Mouse (Mus musculus): ENCODE data around the gene Fbxo27. TPM values are rescaled to one million over a fixed set of nuclear protein-coding genes. Genes with fewer than 3 reads are reported as not detected.
"Not testable (repeated sequence)": the region's sequence is repeated elsewhere in the genome, so short reads cannot be mapped to it uniquely, and the experiment has no call there.

Fbxo27 gene
- 1.3 and 1.9 TPM in 2 replicates for total RNA-seq (2021)
- long read RNA-seq, result 0 reads

DNA sequence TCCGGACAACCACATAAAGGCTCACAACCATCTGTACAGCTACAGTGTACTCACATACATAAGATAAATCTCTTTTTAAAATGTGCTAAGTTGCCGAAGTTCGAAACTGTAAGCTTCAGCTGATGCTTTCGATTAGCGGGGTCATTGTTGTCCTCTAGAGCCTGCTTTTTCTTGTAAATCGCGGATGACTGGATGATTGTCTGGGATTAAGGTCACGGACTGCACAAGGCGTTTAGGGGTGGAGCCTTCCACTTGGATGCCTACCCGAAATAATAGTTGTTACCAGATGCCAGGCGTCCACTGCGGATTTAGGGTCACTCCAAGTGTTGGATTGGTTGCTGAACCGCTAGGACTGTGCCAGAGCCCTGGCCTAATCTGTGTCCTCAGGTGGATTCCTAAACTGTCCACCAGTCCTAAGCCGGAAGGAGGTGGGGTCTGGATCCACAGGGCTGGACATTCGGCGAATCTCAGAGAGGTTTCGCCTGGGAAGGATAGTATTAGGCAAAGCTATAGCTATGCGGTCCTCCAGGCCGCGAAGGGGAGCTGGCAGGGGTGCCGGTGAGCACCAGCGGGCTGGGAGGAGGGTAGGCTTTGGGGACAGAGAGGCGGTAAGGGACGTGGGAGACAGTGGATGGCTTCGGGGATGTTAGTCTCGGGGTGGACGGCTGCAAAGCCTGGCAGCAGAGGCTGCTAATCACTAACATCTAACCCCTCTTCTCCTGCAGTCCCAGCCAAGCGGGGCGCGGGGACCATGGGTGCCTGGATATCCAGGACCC, at the start of gene Fbxo27:
Gene Fbxo27 (plus strand): TSS at position 305 of the 776 bp plus-strand sequence.
- DNase-seq, result peak; percentile 18

DNA sequence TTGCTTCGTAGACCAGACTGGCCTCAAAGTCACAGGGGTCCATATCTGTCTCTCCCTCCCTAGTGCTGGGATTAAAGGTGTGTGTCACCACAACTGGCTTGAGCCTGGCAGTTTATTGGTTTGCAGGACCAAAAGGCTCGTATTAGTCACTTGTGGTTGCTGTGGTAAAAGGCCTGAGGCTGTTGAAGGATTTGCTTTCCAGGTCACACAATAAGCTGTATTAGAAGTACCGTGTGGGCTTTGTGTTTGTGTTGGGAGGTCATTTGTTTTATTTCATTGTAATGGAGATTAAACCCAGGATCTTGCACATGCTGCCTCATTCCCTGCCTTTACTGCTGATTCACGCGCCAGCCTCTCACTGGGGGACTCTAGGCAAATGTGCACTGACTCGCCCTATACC, 47.3 kb upstream of the Fbxo27 start:
- no peak for DNase-seq

DNA sequence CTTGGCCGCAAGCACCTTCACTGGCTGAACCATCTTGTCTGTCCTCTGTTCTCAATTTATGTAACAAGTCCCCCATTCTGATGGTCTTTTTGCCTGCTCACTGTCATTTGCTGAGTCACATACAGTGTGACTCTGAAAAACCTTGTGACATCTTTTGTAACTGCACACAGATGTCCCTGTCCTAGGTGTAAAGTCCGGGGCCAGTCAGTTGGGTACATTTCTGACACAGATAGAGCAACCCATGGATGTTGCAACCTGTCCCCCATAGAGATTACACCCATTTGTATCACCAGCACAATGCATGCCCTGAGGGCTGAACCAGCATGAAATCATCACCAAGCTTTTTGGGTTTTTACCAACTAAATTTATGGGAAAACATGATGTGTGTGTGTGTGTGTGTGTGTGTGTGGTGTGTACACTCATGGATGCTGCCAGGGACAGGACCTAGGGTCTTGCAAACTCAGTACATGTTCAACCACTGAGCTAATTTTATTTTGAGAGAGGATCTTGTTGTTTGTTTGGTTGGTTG, 46.6 kb upstream of the Fbxo27 start:
- no peak for DNase-seq

DNA sequence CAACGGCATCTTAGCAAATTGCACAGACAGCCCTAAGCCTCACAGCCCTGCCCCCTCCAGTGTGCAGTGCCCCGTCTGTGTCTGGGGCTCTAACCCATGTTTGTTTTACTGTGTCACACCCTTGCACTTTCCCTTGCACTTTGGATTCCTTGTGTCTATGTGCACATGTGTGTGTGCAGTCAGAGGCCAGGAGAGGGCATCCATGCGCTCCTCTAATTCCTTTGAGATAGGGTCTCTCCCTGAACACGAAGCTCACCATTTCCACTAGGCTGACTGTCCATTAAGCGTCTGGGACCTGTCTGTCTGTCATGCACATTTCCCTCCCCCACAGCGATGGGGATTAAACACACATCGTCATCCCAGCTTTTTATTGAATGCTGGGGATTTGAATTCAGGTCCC, 45.6 kb upstream of the Fbxo27 start:
- no peak for DNase-seq

DNA sequence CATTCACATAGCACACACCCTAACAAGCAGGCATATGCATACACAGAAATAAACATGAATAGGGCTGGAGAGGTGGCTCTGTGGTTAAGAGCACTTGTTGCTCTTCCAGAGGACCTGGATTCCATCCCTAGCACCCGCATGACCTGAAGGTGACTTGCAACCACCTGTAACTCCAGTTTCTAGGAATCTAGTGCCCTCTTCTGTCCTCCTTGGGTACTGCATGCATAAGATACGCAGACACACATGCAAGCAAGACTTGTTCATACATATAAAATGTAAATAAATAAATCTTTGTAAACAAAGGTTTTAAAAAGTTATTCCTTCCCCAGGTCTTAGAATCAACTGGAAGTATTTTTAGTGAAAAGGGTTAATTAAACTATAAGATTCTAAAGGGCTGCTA, 41.5 kb upstream of the Fbxo27 start:
- DNase-seq, result no peak

DNA sequence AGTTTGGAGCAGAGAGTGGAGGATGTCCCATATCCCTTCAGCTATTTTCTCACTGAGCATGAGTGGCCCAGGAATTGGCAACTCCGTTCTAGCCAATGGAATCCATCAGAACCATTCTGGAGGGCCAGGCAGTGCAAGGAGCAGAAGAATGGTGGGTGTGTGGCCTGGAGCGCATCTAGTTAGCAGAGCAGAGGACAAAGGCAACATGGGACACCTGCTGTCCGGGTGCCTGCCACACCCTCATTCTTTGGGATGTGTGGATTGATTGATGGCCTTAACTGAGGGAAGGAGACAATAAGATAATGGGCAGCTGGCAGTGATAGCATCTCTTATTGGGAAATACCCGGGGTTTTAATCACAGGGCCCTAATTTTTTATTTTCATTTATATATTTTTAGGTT, 36.2 kb upstream of the Fbxo27 start:
- DNase-seq, result no peak

DNA sequence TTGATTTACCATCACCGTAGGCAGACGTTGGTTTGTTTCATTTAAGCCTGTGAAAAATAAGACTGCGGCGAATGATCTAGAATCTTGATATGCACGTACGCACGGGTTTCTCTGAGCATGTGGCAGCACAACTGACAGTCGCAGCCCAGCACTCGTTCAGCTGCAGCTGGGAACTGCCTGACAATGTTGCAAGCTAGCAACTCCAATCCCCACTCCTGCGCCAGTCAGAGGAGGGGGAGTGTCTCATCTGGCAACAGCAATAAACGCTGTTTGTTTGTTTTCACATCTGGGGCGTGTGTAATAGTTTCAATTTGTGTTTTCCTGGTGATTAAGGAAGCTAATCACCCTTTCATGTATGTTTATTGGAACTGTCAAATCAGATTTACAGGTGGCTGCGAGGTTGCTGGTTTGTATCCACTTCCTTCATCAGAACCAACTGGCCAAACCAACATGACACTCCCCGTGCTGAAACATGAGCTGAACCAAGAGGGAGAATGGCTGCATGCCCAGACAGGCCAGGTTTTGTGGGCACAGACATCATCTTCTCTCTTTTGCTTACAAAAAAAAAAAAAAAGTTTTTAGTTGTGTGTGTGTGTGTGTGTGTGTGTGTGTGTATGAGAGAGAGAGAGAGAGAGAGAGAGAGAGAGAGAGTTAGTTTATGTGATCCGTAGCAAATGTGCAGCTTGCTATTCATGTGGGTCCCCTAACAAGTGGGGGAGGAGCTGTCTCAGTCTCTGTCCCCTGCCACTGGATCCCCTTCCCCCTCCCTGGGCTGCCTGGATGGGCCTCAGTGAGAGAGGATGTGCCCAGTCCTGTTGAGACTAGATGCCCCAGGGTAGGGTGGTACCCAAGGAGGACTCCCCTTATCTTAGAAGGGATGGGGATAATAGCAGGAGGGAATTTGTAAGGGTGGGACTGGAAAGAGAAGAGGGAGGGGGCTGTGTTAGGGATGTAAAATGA, 26.7 kb upstream of the Fbxo27 start:
- no peak for DNase-seq

DNA sequence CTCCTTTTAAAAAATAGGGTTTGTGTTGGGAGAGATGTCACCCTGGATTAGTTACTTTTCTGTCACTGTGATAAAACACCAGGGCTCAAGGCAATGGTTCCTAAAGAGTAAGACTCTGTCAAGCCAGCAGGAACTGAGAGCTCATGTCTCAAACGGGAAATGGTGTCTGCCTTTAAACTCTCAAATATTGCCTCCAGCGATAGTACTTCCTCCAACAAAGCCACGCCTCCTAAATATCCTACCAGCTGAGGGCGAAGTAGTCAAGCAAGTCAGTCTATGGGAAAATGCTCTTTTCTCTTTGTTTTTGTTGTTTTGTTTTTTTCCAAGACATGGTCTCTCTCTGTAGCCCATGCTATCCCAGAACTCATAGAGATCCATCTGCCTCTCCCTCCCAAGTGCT, 21.5 kb upstream of the Fbxo27 start:
- DNase-seq, result no peak

DNA sequence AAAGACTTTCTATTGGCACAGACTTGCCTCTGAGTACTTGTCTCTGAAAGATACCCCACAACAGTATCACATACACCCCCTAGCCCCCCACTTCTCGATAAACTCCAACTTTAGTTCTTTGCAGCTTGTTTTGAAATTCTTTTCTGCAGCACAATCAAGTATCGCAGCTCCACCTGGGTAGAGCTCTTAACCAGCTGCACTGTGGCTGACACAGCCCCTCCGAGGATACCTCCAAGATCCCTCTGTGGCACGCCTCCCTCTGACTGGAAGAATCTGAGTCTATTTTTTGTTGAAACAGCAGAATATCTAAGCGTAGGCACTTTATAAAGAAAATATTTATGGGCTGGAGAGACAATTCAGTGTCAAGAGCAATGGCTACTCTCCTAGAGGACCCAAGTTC, 20.4 kb upstream of the Fbxo27 start:
- DNase-seq, result no peak

DNA sequence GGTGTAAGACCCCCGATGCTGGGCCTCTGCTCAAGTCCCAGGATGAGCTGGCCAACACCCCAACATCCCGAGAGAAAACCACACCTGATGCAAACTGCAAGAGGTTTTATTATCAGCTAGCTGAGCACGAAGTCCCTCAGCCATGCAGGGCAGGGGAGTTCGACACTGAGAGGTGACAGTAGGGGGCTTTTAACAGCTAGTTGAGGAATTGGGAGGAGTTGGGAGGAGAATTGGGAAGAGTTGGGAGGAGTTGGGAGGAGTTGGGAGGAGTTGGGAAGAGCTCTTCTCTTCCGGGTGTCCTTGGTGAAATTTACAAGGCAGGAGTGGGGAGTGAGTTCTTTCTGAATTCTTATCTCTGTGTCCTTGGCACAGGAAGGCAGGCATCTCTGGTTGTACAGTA, 19.9 kb upstream of the Fbxo27 start:
- DNase-seq, result not testable (repeated sequence)

DNA sequence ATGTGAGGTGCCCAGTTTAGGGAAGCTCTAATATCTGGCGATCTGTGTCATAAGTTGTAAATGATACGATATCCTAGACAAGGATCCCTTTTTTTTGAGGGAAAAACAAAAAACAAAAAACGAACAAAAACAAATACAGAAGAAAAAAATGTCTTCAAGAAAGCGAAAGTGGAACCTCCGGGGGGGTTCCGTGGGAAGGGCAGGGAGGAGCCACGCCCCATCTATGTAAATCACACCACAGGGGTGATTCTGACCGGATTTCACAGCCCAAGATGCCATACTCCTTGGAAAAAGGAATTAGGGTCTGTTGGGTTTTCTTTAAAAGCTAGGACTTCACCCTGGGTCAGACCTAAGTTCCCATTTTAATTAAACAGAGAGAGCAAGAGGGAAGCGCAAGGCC, 17.7 kb upstream of the Fbxo27 start:
- DNase-seq, result no peak

DNA sequence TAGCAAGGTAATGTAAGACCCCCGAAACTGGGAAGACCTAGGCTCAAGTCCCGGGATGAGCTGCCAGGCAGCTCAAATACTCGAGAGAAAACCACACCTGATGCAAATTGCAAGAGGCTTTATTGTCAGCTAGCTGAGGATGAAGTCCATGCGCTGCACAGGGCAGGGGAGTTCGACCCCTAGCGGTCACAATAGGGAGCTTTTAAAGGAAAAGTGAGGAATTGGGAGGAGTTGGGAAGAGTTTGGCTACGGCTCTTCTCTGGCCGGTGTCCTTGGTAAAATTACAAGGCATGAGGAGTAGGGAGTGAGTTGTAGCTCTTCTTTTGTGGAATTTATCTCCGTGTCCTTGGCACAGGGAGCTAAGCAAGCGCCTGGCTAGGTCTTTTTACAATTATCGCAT, 16.9 kb upstream of the Fbxo27 start:
- DNase-seq, result peak; percentile 26

DNA sequence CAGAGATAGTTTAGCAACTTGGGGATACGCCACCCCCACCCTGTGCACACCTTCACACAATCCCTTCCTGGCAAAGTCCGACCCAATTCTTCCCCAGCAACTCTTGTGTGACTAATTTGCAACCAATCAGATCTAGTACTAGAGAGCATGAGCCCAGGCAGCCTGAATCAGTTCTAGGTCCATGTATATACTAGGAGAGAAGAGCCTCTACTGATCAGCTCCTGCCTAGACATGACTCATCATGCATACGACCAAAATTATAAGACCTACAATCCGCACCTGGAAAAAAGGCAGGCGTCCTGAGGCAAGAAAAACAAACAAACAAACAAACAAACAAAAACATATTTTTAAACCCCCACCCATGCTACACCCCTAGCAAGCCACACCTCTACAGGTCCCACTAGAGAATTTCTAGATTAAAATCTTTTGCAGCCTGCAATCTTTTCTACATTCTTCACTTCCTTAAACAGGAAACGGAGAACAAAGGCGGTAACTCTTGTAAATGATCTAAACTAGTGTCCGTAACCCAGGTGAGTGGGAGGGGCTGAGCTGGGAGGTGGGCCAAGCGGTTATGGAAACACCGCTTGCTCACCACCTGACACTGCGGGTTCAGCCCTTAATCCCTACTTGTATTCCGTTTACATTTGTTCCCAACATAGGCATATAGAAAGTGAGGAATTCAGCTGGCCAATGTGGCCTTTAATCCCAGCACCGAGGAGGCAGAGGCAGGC, 15.7 kb upstream of the Fbxo27 start:
- no peak for DNase-seq

DNA sequence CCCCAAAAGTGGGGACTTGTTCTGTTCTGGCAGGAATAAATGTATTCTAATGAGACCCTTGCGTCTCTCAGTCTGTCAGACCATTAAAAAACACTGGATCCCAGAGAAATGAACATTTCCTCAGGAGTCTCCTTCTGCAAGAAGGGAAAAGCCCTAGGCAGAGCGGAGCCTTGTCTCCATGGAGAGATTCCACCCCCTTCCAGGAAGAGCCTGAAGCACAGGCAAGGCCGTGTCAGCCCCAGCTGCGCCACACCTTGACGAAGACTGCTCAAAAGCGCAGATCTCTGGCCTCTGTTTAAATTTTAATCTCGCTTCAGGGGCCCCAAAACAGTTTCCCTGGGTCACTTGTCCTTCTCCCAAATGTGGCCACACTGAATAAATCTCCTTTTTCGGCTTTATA, 15.0 kb upstream of the Fbxo27 start:
- DNase-seq, result no peak

DNA sequence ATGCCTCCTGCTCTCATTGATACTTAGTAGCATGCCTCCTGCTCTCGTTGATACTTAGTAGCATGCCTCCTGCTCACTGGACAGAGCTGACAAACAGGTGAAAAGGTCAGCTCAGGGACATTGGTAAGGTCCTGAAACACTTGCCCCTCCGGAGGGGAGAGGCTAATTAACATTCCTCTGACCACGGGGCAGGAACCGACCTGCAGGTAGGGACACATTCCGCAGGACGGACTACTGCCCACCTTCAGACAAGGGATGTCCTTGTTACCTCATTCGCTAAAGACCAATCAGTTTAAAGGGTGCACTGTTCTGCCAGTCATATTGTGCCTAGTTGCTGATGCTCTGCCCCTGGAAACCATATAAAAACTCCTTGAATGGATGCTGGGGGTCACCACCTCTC, 1.6 kb upstream of the Fbxo27 start:
- no peak for DNase-seq

DNA sequence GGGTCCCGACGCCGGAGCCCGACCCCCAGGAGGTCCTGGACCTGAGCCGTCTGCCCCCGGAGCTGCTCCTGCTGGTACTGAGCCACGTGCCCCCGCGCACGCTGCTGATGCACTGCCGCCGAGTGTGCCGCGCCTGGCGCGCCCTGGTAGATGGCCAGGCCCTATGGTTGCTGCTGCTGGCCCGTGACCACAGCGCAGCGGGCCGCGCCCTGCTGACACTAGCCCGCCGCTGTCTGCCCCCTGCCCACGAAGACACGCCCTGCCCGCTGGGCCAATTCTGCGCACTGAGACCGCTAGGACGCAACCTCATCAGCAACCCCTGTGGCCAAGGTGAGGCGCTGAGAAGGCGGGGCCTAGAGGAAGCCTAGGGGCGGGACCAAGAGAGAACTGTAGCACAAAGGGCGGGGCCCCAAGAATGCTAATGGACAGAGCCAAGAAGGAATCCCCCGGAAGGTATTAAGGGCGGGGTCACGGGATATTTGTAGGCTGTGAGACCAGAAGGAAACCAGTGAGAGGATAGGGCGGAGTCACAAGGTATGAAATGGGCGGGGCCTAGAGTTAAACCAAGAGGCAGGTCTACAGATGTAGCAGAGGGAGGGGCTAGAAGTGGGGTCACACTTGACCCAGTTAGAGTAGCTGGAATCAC, 795 bp downstream of the Fbxo27 start:
- DNase-seq, result peak; percentile 47

DNA sequence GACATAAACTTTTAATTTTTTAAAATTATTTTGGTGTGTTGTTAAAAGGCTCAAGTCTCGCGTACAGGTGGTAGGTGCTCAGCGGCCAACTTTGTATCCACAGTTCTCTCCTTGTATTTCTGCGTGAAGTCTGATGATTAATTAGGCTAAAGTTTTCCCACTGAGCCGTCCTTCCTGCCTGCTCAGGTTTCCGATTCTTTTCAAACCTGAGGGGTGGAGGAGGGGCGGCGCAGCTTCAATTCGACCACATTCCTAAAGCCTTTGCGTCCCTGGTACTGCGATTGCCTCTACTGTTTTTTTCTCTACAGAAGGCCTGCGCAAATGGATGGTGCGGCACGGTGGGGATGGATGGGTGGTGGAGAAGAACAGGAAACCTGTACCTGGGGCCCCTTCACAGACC, 1.8 kb downstream of the Fbxo27 start:
- no peak for DNase-seq

DNA sequence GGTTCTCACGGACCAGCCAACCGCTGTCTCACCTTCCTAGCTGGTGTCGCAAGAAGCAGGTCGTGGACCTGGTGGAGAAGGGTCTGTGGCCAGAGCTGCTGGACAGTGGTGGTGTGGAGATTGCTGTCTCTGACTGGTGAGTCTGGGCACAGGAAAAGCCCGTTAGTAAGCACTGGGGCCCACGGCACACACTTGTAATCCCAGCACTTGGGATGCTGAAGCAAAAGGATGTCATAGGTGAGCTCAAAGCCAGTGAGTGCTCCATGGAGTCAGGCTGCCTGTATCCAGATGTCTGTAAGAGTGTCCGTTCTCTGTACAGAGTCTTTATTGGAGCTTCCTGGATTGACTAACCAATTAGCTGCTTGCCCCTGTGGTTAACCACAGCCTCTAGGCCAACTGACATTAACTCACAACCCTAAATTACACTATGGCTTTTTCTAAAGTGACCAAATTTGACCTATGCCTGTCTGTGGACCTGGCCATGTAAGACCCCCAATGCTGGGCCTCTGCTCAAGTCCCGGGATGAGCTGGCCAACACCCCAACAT, 2.4 kb downstream of the Fbxo27 start:
- DNase-seq, result no peak

DNA sequence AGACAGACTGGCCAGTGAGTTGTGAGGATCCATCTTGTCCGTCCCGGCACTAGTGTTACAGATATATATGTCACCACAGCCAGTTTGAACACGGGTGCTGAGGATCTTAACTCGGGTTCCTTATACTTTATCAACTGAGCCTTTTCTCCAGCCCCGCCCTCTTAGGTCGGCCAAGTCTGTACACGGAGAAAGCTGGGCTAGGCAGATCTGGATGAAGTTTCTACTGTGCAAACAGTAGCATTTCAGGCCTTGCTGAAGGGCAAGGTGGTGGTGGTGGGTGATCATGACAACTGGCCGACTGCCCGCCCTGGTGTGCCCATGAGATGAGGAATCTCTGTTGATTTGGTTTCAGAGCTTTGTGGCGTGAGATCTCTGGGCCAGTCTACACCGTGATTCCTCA, 4.6 kb downstream of the Fbxo27 start:
- no peak for DNase-seq

DNA sequence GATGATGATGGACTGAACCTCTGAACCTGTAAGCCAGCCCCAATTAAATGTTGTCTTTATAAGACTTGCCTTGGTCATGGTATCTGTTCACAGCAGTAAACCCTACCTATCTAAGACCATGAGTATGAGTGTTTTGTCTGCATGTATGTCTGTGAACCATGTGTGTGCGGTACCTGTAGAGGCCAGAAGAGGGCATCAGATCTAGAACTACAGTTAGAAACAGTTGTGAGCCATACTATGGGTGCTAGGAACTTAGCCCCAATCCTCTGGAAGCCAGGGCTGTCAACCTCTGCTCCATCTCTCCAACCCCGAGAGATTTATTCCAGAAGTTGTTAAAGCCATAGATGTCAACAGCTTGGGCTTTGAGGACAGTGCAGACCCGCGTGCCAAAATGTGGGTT, 7.6 kb downstream of the Fbxo27 start:
- DNase-seq, result no peak

DNA sequence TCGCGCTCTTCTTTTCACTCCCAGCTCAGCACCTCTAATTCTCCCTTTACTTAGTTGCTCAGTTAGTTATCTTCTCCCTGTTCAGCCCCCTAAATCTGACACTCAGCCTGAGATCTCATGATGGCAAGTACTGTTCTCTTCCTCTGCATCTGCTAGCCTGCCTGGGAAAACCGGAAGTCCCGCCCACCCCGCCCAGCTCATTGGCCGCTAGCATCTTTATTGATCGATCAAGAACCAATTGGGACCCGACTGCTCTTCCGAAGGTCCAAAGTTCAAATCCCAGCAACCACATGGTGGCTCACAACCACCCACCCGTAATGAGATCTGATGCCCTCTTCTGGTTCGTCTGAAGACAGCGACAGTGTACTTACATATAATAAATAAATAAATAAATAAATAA, 8.7 kb downstream of the Fbxo27 start:
- not testable (repeated sequence) for DNase-seq
